Mouse (Mus musculus): ENCODE measurements around the gene Gm8374. TPM values are rescaled to one million over a fixed set of nuclear protein-coding genes. Genes with fewer than 3 reads are reported as not detected.

Gene Gm8374
- polyA plus RNA-seq (2017; shearing (Covaris generic)), result not detected

GRCm38 (mm10) chr14:7365034-7365433 is at the start of gene Gm8374:
Gene Gm8374 (minus strand): TSS chr14:7365134.

GRCm38 (mm10) chr14:7332295-7332694 is 32.6 kb downstream of the Gm8374 start, which contains the start of gene Gm5797:
Gene Gm5797 (minus strand): TSS chr14:7332395.

GRCm38 (mm10) chr14:7314661-7315060 is 50.3 kb downstream of the Gm8374 start, which contains the start of gene Gm3739:
Gene Gm3739 (minus strand): TSS chr14:7315049.

Other genes starting within 250 kb of the Gm8374 start
- gene Gm6676, start 239.7 kb downstream of the Gm8374 start, polyA plus RNA-seq (2017; shearing (Covaris generic)), result not detected
- 8.2 TPM for gene Gm3512, start 190.6 kb downstream of the Gm8374 start, polyA plus RNA-seq (2017; shearing (Covaris generic))
- gene Gm16434, start 170.6 kb downstream of the Gm8374 start, polyA plus RNA-seq (2017; shearing (Covaris generic)), result not detected
- gene Gm3727, start 100.4 kb downstream of the Gm8374 start, polyA plus RNA-seq (2017; shearing (Covaris generic)), result not detected
- 12.2 TPM for gene Gm3739, start 50.1 kb downstream of the Gm8374 start, polyA plus RNA-seq (2017; shearing (Covaris generic))
- not detected for gene Gm5797, start 32.7 kb downstream of the Gm8374 start, polyA plus RNA-seq (2017; shearing (Covaris generic))
- not detected for gene Gm3755, start 85.8 kb upstream of the Gm8374 start, polyA plus RNA-seq (2017; shearing (Covaris generic))
- gene Gm3752, start 118.6 kb upstream of the Gm8374 start, polyA plus RNA-seq (2017; shearing (Covaris generic)), result 9.9 TPM
- 1.9 TPM for gene Gm3558, start 203.4 kb upstream of the Gm8374 start, polyA plus RNA-seq (2017; shearing (Covaris generic))
- not detected for gene Gm10338, start 230.5 kb upstream of the Gm8374 start, polyA plus RNA-seq (2017; shearing (Covaris generic))

All from CD4-positive, CD25-positive, alpha-beta regulatory T cell, adult 9 weeks (primary cell).